Mouse (Mus musculus) ES-E14 (cell line): ENCODE measurements around the gene Mipol1.

Experiments
- CHD2 ChIP-seq: IDR thresholded peaks from 2 replicates; pipeline ENCODE4 v1.6.1; 2014; ENCODE audit warnings: mild to moderate bottlenecking, low read depth, low read length, inconsistent platforms
- ZC3H11A ChIP-seq: IDR thresholded peaks from 2 replicates; pipeline ENCODE4 v1.6.1; 2012; ENCODE audit warnings: low read depth, mild to moderate bottlenecking, inconsistent platforms, low read length, borderline replicate concordance
- ZNF384 ChIP-seq: IDR thresholded peaks from 2 replicates; pipeline ENCODE4 v1.6.1; 2012; ENCODE audit warnings: low read depth, low read length, inconsistent platforms

DNA sequence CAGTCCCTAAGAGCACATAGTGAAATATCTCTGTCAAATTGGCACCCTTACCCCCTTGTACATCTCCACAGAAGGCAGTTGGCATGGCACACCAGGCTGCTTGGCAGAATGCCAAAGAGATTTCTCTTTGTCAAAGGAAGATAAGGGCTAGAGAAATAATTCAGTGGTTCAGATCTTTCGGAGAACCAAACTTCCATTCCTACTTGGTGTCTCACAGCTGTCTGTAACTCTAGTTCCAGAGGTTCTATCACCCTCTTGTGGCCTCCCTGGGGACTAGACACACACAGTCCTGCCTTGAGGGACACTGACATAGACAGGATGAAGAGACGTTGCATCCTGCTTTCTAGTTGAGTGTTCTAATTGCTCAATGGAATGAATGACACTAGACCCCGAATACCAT lies 35.6 kb upstream of the Mipol1 start:
- TF ChIP-seq CHD2, result no peak
- TF ChIP-seq ZC3H11A, result no peak
- no peak for TF ChIP-seq ZNF384
